Mouse (Mus musculus) embryo, embryonic 10.5 days (tissue): ENCODE measurements around the gene Arhgef2.

Experiments used
- DNase-seq: peaks from one replicate; pipeline ENCODE4 v3.0.0-alpha.2; 2015; ENCODE audit warnings: low spot score

The Arhgef2 gene

DNA sequence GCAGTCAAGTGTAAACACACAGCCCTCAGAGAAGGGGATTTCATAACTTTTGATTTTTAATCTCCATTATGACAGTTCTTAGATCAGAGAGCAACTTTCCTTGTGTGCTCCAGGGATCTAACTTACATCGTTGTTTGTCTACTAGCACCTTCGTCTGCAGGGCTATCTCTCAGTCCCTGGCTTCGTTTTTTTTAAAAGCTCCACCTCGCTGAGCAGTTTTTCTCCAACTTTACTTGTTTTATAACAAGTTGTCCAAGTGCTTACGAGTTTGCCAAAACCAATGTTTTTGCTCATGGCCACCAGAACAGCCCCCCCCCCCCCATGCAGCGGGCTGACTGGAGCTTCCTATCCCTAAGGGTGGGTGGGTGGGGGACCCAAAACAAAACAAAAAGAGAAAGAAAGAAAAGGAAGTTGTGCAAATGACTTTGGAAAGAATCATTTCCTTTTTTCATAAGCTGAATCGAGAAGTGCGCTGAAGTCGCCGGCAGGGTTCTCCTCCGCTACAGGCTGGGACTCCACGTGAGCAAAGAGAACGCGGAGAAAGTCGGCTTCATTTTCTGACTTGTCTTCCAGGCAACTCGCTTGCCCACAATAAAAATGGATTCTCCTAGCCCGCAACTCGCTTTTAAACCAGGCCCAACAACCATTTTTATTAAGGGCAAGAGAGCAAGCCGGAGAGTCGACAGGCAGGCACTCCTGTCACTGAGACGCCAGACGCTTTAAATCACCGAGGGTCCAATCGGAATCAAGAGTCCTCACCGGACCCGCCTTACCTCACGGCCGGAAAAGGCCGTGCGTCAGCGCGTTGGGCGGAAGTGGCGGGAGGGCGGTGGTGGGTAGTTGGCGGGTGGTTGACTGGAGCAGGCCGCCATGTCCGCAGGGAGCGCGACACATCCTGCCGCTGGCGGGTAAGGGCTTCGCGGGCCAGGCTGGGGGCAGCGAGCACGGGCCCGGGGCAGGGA lies 79.5 kb downstream of the Arhgef2 start, which contains the start of gene Khdc4:
Gene Khdc4 (plus strand): TSS at position 824 of the 962 bp plus-strand sequence.
- peak; percentile 99 for DNase-seq

DNA sequence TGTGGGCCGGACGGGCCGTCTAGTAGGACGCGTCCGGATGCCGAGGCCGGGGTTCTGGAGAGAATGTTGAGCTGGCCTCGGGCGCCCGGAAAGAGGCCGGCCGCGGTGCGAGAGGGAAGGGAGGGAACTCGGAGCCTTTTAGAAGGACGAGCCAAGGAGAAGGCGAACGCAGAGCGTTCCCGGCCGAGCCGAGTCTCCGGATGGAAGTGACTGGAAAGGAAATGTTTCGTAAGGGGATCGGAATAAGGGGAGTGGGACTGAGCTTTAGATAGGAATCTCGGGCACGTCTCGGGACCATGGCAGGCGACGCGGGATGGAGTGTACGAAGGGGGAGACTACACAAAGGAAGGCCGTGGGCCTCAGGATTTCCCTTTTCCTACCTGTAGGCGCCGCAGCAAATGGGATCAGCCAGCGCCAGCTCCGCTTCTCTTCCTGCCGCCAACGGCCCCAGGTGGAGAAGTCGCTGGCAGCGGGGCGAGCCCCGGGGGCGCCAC lies 80.2 kb downstream of the Arhgef2 start:
- DNase-seq = peak; percentile 73

DNA sequence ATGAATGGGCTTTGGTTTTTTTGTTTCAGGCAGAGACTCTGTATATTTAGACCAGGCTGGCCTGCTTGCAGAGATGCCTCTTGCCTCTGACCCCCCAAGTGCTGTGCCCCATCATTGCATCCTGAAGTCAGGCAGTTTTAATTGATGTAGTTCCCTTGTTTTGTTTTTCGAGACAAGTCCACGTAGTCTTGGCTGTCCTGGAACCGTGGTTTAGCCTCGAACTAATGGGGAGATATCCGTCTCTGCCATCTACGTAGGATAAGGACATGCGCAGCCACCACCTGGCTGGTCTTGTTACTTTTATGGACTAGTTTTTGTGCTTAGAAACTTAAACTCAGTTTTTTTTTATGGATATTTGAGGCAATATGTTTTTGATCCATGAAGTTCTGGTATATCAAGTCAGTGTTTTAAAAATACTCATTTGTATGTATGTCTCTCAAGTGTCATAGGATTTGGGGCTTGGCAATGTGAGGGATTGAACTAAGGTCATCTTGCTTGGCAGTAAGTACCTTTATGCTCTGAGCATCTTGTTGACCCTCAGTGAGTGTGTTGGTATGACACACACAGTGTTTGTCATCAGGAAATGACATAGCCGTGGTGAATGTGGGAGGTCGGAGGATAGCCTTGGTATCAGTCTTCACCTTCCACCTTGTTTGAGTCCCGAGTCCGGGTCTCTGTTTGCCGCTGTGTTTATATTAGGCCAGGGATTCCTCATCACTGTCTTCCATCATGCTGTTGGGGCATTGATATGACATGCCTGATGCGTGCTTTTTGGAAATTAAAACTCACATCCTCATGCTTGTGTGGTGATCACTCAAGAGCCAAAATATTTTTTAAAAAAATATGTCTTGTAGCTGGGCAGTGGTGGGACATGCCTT lies 81.2 kb downstream of the Arhgef2 start:
- no peak for DNase-seq

DNA sequence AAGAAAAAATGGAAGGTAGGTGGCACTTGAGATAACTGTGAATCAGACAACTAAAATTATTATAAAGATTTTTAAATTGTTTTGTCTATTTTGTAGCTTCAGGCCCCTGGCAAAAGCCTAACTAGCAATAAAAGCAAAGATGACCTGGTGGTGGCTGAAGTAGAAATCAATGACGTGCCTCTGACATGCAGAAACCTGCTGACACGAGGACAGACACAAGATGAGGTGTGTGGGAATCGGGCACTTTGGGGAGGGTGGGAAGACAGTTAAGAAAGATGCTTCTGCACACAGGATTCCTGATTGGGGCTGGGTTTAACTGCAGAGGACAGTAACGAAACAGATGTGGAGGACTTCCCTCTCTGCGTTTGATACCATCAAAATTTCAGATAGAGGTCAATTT lies 83.3 kb downstream of the Arhgef2 start:
- no peak for DNase-seq

DNA sequence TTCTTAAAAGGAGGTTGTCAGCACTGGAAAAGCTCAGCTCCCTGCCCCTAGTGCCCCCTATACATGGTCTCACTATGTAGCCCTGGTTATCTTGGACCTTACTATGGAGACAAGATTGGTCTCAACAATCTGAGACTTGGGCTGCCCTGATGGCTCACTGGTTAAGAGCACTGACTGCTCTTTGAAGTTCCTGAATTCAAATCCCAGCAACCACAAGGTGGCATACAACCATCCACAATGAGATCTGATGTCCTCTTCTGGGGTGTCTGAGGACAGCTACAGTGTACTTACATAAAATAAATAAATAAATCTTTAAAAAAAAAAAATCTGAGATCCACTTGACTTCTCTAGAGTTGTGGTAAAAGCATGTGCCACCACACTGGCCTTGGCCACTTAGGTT lies 89.8 kb downstream of the Arhgef2 start:
- DNase-seq = no peak
